Mouse (Mus musculus) cerebellum, adult 11 months (tissue): ENCODE measurements around the gene Rab11fip3.
"Not testable (repeated sequence)": the region's sequence is repeated elsewhere in the genome, so short reads cannot be mapped to it uniquely, and the experiment has no call there.

Experiments
- DNase-seq: peaks from one replicate; pipeline ENCODE4 v3.0.0; 2022

The Rab11fip3 gene

DNA sequence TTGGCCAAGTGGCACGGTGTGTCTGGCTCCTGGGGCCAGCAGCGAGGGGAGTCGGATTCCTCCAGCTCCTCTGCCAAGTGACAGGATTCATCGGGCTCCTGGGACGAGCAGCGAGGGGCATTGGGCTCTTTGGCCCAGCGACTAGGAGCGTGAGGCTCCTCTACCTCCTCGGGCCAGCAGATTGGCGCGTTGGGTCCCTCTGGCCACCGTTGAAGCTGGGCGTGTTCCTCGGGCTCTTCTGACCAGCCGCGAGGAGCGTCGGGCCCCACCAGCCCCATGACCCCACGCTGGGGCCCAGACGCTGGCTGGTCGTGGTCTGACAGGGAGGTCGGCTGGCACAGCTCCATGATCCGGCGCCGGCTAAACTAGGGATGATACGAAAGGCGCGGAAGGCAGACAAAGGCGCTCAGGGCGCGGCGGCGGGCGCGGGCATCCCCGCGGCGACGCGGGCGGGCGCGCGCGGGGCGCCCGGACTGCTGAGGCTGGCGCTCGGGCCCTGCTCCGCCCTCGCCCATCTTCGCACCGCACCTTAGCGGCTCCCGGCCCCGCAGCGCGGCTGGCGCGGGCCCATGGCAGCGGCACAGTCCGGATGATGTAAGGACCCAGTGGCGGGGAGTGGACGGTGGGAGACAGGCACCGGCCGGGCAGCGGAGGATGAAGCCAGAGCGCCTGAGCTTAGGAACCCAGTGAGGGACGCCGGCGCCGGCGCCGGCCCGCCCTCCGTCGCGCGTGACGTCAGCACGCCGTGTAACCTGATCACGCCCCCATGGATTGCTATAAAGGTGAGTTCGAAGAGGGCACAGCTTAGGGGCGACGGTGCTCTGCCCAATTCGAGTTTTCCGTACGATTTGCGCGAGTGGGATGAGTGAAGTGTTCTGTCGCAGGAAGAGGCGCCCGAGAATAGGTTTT is at the start of gene Rab11fip3:
TSS of gene Rab11fip3 (minus strand) at position 725 of the 909 bp plus-strand sequence.
- DNase-seq, result peak; percentile 80

GRCm38 (mm10) chr17:26116503-26117258 is 47.3 kb upstream of the Rab11fip3 start:
- DNase-seq, result no peak

DNA sequence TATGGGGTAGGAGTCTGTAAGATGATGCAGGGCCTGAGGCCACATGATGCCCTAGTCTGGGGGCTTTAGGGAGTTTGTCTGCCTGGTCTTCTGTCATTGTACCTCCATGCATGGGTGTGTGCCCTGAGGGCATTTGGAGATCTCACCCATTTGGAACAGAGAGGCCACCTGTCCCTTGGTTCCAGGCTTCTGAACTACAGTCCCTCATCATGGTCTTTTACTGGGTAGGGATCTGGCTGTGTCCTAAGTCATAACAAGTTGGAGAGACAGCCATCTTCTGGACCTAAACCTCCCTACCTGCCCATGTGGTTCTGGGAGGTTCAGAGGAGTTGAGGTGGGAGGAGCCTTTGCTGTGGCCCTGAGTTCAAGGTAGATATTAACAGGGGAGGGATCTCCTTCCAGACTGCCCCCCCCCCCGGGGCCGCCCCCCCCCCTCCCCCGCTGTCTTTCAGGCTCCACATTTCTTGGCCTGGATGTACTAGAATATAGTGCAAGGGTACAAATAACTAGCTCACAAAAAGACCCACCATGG is 46.7 kb upstream of the Rab11fip3 start:
- no peak for DNase-seq

DNA sequence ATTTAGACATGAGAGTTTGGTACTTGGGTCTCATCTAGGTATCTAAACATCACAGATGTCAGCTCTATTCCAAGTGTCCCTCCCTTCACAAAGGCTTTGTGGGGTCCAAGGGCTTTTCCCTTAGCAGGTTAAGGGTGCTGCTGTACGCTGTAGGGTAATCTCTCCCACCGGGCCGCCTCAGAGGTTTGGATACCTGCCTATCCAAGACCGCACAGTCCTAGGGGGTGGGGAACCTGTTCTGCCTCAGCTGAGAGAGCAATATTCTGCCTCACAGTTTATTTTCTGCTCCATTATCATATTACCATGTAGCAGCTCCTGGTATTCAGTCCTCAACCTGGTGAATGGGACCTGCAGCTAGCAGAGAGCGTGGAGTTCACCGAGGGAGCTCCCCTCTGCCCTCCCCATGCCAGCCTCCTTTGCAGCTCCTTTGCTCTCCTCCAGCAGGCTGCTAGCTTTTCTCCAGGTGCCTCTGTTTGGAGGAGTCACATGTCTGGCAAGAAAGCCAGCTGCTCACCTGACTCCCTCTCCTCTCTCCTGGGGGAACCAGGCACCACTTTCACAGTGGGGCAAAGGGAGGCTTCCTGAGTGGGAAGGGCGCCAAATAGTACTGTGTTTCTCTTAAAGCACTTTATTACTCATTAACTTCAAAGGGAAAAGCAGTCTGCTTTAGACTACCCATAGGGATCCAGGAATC is 46.0 kb upstream of the Rab11fip3 start:
- DNase-seq, result no peak

GRCm38 (mm10) chr17:26114461-26114860 is 45.1 kb upstream of the Rab11fip3 start:
- not testable (repeated sequence) for DNase-seq

- no peak for DNase-seq
These were observed 44.7 kb upstream of the Rab11fip3 start for GRCm38 (mm10) chr17:26114061-26114460.

DNA sequence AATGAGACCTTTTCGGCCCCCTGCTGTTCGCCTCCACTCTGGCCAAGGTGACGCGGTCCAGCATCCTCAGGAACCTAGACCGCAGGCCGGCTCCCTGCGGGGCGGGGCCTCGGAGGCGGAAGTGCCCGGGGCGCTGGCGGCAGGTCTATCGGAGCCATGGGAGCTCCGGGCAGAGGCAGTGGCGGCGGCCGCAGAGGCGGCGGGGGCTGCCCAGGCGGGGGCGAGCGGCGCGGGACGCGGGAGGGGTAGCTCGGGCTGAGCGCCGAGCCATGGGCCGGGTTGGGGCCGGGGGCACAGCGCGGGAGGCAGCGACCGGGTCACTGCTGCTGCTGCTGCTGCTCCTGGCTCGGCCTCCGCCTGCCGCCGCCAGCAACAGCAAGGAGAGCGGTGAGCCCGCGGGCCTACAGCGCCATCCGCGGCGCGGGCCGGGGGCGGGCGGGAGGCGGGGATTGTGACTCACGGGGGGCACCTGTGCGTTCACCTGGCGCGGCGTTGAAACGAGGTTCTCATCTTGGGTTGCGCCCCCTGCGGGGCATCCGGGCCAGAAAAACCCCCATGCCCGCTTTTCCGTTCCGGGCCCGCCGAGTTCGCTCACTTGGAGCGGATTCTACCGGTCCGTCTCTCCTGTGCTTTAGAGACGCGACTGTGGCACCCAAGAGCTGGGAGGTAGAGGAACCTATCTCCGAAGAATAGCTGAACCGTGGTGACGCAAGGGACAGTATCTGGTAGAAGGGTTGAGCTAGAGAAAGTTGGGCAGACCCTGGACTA is 44.0 kb upstream of the Rab11fip3 start, which contains the start of gene Tmem8:
TSS of gene Tmem8 (plus strand) at position 119 of the 768 bp plus-strand sequence.
- peak; percentile 79 for DNase-seq

DNA sequence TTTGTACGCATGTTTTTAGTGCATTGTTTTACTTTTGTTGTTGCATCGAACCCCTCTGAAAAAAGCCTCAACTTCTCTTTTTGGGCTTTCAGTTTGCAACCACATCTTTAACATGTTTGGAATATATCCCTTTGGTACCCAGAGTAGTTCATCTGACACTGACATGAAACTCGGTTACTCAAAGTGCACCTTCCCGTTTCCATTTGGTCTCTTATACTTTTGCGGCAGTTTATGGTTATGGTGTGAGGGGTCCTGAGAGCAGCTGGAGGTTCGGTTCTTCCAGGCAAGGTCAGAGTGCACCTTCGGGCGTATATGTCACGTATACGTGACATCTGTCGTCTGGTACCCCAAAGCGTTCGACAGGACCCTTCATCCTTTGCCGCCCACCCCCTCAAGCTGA is 43.4 kb upstream of the Rab11fip3 start:
- no peak for DNase-seq

GRCm38 (mm10) chr17:26111722-26112121 is 42.4 kb upstream of the Rab11fip3 start:
- no peak for DNase-seq

GRCm38 (mm10) chr17:26111024-26111423 is 41.7 kb upstream of the Rab11fip3 start:
- no peak for DNase-seq

GRCm38 (mm10) chr17:26110156-26110555 is 40.8 kb upstream of the Rab11fip3 start:
- no peak for DNase-seq

DNA sequence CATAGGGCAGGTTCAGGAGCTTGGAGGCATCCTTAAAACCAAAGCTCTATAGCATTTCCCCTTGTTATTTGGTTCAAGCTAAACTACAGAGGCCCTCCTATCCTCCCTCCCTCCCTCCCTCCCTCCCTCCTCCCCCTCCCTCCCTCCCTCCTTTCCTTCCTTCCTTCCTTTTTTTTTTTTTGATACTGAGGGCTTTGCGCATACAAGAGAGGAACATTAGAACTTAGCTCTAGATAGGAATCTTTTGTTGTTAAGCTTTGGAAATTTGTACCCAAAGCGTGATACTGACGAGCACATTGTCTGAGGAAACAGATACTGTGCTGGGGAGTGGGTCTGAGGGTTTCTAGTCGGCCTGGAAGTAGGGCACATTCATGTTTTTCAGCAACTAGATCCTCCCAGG is 36.3 kb upstream of the Rab11fip3 start:
- DNase-seq, result no peak

DNA sequence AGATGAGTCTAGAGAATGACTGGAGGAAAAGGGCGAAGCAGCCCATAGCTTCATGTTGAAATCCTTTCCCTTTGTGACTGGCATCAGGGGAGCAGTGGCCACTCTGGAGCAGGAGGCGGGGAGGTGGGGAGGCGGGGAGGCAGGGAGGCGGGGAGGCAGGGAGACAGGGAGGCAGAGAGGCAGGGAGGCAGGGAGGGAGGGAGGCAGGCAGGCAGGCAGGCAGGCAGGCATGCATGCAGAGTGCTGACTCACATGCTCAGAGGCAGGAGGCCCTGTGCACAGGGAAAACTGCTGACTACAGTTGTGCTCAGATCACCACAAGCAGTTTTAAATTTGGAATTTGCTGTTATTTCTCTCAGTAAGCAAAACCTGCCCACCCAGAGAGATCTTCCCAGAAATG is 32.1 kb upstream of the Rab11fip3 start:
- no peak for DNase-seq

DNA sequence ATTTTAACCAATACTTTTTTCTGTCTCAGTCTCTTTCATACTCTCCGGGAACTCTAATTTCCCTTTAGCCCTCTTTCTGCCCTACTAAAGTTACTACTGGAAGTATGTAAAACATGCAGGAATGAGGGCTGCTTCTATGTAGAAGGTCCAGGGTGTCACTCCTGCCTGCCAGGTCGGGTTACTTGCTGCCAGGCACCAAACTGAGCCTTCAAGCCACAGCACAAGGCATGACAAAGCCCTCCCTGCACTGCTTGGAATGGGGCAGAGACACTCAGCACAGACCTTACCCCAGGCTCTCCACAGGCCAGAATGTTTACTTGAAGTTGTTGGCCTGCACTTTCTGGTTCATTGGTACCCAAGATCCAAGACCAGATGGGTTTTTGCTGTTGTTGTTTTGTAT is 30.8 kb upstream of the Rab11fip3 start:
- DNase-seq, result no peak

GRCm38 (mm10) chr17:26099316-26099715 is 30.0 kb upstream of the Rab11fip3 start:
- not testable (repeated sequence) for DNase-seq

- DNase-seq, result no peak
These were observed 29.1 kb upstream of the Rab11fip3 start for GRCm38 (mm10) chr17:26098461-26098860.

GRCm38 (mm10) chr17:26095121-26095740 is 25.9 kb upstream of the Rab11fip3 start, which contains the start of gene Nme4:
Gene Nme4 (minus strand): TSS chr17:26095602.
- DNase-seq, result peak; percentile 71

DNA sequence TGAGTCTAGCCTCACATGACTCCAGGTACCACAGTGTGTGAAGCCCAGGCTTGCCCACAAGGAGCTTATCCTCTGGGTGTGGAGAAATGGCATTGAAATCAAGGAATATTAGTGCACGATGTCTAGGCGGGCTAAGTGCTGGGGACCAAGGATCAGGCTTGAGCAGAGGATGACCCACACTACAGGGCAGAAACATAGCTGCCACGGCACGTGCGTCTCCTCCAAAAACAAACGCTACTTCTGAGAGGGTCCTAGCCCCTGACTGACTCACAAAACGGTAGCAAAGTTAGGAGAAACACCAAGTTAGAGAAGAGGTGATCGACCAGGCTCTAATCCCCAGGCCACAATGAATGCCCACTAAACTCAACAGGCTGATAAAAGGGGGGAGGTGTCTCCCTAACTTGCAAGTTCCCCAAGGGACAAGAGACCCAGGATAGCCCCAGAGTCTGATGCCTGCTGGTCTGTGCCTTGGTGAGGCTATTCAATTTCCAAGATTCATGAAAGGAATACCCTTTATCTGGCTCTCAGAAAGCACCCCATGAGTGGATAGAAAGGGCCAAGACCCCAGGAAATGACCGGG is 25.3 kb upstream of the Rab11fip3 start:
- no peak for DNase-seq

DNA sequence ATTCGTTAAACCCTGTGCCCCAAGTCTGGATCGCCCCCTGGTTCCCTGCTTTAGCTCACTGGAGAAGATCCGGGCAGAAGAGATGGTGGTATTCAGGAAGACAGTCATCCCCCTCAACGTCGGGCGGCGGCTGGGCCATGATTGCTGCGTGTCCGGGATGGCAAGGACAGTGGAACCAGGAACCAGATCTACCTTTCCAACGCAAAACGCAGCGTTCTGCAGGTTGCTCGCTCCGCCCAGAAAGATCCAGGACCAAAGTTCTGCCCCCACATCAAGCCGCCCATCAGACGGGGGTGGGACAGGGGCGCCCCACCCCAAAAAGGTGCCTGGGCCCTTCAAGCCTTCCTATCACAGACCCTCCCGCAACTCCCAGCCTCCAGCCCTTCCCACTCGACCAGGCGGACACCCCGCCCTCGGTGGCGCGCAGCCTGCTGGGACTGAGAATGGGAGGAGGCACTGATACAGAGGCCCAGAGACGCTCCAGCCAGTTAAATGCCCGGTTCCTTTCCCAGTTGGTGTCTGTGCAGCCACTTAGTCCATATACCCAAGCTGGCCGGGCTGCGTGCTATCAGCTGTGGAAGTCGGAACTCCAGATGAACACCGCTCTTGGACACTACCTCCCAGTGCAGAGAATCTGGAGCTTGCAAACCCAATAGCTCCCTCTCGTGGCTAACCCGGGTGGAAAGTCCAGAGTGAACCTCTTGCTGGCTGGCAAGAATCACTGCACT is 20.7 kb upstream of the Rab11fip3 start, which contains the start of gene Decr2:
TSS of gene Decr2 (minus strand) at position 433 of the 728 bp plus-strand sequence.
- peak; percentile 85 for DNase-seq

GRCm38 (mm10) chr17:26087059-26087564 is 17.8 kb upstream of the Rab11fip3 start:
- no peak for DNase-seq
